Mouse (Mus musculus): Measurements from ENCODE around the gene Rundc3a. TPM values are rescaled to one million over a fixed set of nuclear protein-coding genes. Genes with fewer than 3 reads are reported as not detected.

The Rundc3a gene
- polyA plus RNA-seq, 1 experiment from 2014 or later = 12.1 TPM

- CTCF ChIA-PET = interaction anchor here (1.1 to 2.9 kb wide), 4 partner anchors 9 to 113 kb away, joined by 4 to 9 read pairs (median 8); no protein-coding TSS in a partner anchor
- H3K27me3 ChIP-seq = peaks cover 3% of the 10 kb centered on the region
- TF ChIP-seq CTCF (IDR thresholded peaks at IDR 0.05) = no peak
- DNase-seq (ENCODE audit: low read depth, low spot score) = no peak
- ATAC-seq = no peak
- in situ Hi-C loops (cut with MboI; ENCODE audit: low pct_unique_long_range_greater_than_20kb) = no loop called here
- POLR2A ChIA-PET = interaction anchor here (1.3 kb wide), 1 partner anchor 9 kb away, joined by 3 read pairs; the partner anchor contains the start of gene Grn
Measured at GRCm38 (mm10) chr11:102421559-102421958, 28.4 kb downstream of the Rundc3a start.

GRCm38 (mm10) chr11:102424666-102425065 is 31.5 kb downstream of the Rundc3a start:
- in situ Hi-C loops (cut with MboI; ENCODE audit: low pct_unique_long_range_greater_than_20kb) = no loop called here
- DNase-seq (ENCODE audit: low read depth, low spot score) (no peak), ATAC-seq (no peak)
- no peak for TF ChIP-seq CTCF (IDR thresholded peaks at IDR 0.05)
- H3K27me3 ChIP-seq = no peaks in the 10 kb centered on the region
- ChIA-PET POLR2A (interaction anchor here (1.2 kb wide), 1 partner anchor 21 kb away, joined by 6 read pairs; no protein-coding TSS in a partner anchor), CTCF (interaction anchor here (1.8 kb wide), 1 partner anchor 10 kb away, joined by 5 read pairs; no protein-coding TSS in a partner anchor)

GRCm38 (mm10) chr11:102425555-102426316 is 32.5 kb downstream of the Rundc3a start:
- TF ChIP-seq CTCF (IDR thresholded peaks at IDR 0.05) = no peak
- ChIA-PET POLR2A (interaction anchor here (0.7 kb wide), 1 partner anchor 328 kb away, joined by 6 read pairs; no protein-coding TSS in a partner anchor), CTCF (interaction anchor here (1.8 kb wide), 1 partner anchor 9 kb away, joined by 5 read pairs; no protein-coding TSS in a partner anchor)
- no peaks in the 10 kb centered on the region for H3K27me3 ChIP-seq
- ATAC-seq (no peak), DNase-seq (ENCODE audit: low read depth, low spot score) (no peak)
- in situ Hi-C loops (cut with MboI; ENCODE audit: low pct_unique_long_range_greater_than_20kb) = no loop called here

GRCm38 (mm10) chr11:102428981-102429540 is 35.9 kb downstream of the Rundc3a start:
- ChIA-PET CTCF (interaction anchor here (4.7 kb wide), 1 partner anchor 16 kb away, joined by 33 read pairs; no protein-coding TSS in a partner anchor), POLR2A (interaction anchor here (0.9 to 2.2 kb wide), 2 partner anchors 17 to 110 kb away, joined by 3 to 23 read pairs; partner anchors contain the start of gene Ubtf)
- ATAC-seq = no peak
- in situ Hi-C loops (cut with MboI; ENCODE audit: low pct_unique_long_range_greater_than_20kb) = no loop called here
- TF ChIP-seq CTCF (IDR thresholded peaks at IDR 0.05) = no peak
- H3K27me3 ChIP-seq = no peaks in the 10 kb centered on the region
- no peak for DNase-seq (ENCODE audit: low read depth, low spot score)

GRCm38 (mm10) chr11:102429551-102429950 is 36.3 kb downstream of the Rundc3a start:
- POLR2A ChIA-PET = interaction anchor here (0.9 to 2.2 kb wide), 3 partner anchors 16 to 111 kb away, joined by 3 to 23 read pairs (median 3); partner anchors contain the start of gene Ubtf
- DNase-seq (ENCODE audit: low read depth, low spot score) (no peak), ATAC-seq (no peak)
- in situ Hi-C loops (cut with MboI; ENCODE audit: low pct_unique_long_range_greater_than_20kb) = no loop called here
- H3K27me3 ChIP-seq = no peaks in the 10 kb centered on the region
- CTCF ChIA-PET = interaction anchor here (1.4 to 4.7 kb wide), 2 partner anchors 17 to 18 kb away, joined by 3 to 33 read pairs; partner anchors contain the start of gene Fam171a2
- no peak for TF ChIP-seq CTCF (IDR thresholded peaks at IDR 0.05)

DNA sequence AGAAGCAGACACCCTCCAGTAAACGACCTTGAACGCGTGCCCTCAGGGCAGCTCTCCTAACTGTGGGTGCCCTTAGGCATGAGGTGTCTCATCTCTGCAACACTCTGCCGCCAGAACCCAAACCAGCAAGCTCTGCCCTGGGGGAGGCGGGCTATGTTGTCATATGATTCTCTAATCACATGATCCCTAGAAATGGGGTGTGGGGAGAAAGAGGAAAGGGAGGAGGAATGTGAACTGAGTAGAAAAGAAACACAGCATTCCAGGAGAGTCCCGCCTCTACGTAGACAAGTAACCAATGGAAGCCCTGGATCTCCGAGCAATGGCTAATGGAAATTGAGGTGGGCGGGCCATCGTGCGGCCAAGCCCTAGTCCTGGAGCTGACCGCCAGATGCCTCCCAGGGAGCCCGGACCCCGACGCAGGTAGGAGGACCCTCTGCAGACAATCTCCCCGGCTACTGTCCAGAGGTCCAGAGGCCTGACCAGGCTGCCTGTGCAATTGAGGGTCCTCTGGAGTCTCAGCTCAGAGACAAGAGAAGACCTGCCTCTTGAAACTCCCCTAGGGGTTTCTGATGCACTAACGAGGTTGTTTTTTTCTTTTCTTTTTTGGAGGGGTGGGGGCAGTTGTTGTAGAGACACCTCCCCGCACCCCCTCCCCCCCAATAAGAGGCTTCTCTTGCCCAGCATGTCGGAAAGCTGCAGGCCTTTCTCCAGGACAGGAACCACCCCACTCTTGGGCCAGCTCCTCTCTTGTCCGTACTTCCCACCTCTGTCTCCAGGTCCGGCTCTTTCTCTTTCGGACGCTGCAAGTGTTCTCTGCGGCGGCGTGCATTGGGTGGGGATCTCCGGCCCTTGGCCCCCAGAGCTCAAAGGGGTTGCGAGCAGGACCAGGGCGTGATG is 37.2 kb downstream of the Rundc3a start, which contains the start of gene Grn:
Grn (plus strand) TSS at position 195 of the 897 bp plus-strand sequence.
- ChIA-PET POLR2A (interaction anchor here (0.7 to 2.2 kb wide), 7 partner anchors 9 to 123 kb away, joined by 3 to 23 read pairs (median 3); partner anchors contain the start of gene Ubtf), CTCF (interaction anchor here (0.7 to 4.7 kb wide), 13 partner anchors 9 to 131 kb away, joined by 3 to 33 read pairs (median 4); partner anchors contain the start of genes Fam171a2 and Ubtf)
- H3K27me3 ChIP-seq = no peaks in the 10 kb centered on the region
- DNase-seq (ENCODE audit: low read depth, low spot score) (peak; percentile 86), ATAC-seq (peak; percentile 82)
- in situ Hi-C loops (cut with MboI; ENCODE audit: low pct_unique_long_range_greater_than_20kb) = no loop called here
- TF ChIP-seq CTCF (IDR thresholded peaks at IDR 0.05) = no peak

DNA sequence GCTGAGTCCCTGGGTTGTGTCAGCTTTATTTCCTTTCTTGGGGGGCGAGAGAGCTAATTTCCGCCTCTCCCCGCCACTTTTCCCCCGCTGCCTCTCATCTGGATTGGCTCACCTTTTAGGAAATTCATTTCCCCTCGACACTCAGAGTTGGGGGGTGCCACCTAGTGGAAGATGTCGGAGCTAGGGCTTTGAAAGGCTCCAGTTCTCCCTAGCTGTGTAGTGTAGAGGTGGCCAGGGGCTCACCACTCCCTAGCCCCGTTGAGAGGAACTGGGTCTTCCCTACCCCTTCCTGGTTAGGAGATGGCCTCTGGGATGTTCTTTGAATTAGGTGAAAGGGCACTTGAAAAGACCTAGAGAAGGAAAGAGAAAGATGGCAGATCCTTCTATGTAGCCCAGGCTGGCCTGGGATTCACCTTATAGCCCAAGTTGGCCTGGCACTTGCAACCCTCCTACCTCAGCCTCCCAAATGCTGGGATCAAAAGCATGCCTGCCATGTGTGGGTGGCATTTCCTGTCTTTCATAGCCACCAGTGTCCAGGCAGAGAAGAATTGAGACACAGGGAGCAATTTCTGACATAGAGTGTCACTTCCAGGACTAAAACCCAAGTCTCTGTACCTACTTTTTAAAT is 37.9 kb downstream of the Rundc3a start:
- ATAC-seq (no peak), DNase-seq (ENCODE audit: low read depth, low spot score) (no peak)
- ChIA-PET CTCF (interaction anchor here (0.7 to 4.7 kb wide), 13 partner anchors 9 to 132 kb away, joined by 3 to 33 read pairs (median 4); partner anchors contain the start of genes Fam171a2 and Ubtf), POLR2A (interaction anchor here (0.6 to 2.2 kb wide), 6 partner anchors 12 to 296 kb away, joined by 3 to 23 read pairs (median 4); partner anchors contain the start of genes Slc25a39 and Ubtf)
- in situ Hi-C loops (cut with MboI; ENCODE audit: low pct_unique_long_range_greater_than_20kb) = no loop called here
- no peaks in the 10 kb centered on the region for H3K27me3 ChIP-seq
- TF ChIP-seq CTCF (IDR thresholded peaks at IDR 0.05) = no peak

GRCm38 (mm10) chr11:102431728-102432114 is 38.5 kb downstream of the Rundc3a start:
- POLR2A ChIA-PET = interaction anchor here (1.1 kb wide), 1 partner anchor 24 kb away, joined by 3 read pairs; the partner anchor contains the start of gene Slc25a39
- no peak for DNase-seq (ENCODE audit: low read depth, low spot score)

More at GRCm38 (mm10) chr11:102431728-102432114, 38.5 kb downstream of the Rundc3a start:
- in situ Hi-C loops (cut with MboI; ENCODE audit: low pct_unique_long_range_greater_than_20kb) = no loop called here
- H3K27me3 ChIP-seq = no peaks in the 10 kb centered on the region
- ATAC-seq = no peak
- TF ChIP-seq CTCF (IDR thresholded peaks at IDR 0.05) = no peak
- CTCF ChIA-PET = interaction anchor here (1.2 to 1.9 kb wide), 2 partner anchors 14 to 116 kb away, joined by 3 to 6 read pairs; no protein-coding TSS in a partner anchor
